Comparison of ENCODE assay signal across 9 mouse cellular contexts in genomic region chr4:34701528-34701927, GRCm38 (mm10). TPM values are rescaled to one million over a fixed set of nuclear protein-coding genes. Genes with fewer than 3 reads are reported as not detected.
DNase-seq lines count a peak whose midpoint lies in the region; ATAC-seq and TF ChIP-seq lines count a peak whose summit lies in the region.
"Had no signal": no experiment of that assay in that cellular context is flagged by ENCODE, and none has a peak within 500 bp of the region (broad histone marks: within the 10 kb centered on the region; RNA-seq: fewer than 3 reads in every experiment).

No protein-coding gene starts in this region.

- no peak overlapping the region for H3K4me3 ChIP-seq in kidney, adult 2 months (ENCODE audit: insufficient read depth, low read depth, low read length)
- no peak overlapping the region for H3K4me3 ChIP-seq in kidney, embryonic 14.5 days (ENCODE audit: low read length)
- H3K4me3 ChIP-seq in ES-E14 (ENCODE audit: insufficient read depth in 1 of 2, low read depth in 1 of 2, low read length in 2 of 2, poor library complexity in 1 of 2, severe bottlenecking in 1 of 2), result no peak overlapping the region
- H3K4me3 ChIP-seq in liver, postnatal 0 days (ENCODE audit: low read depth, low read length), result no peak overlapping the region
- H3K4me3 ChIP-seq in hindbrain, embryonic 14.5 days (replicated peaks; ENCODE audit: low read length), result no peak overlapping the region

- no peak for TF ChIP-seq POLR2A in kidney, adult 2 months (IDR thresholded peaks at IDR 0.05; ENCODE audit: low read depth, low read length)

- H3K9ac ChIP-seq in kidney, embryonic 14.5 days (ENCODE audit: low read depth, low read length), result no peak overlapping the region
- no peak overlapping the region for H3K9ac ChIP-seq in ES-E14 (ENCODE audit: insufficient read depth, low read depth, low read length, poor library complexity, severe bottlenecking)
- H3K9ac ChIP-seq in liver, postnatal 0 days (replicated peaks), result no peak overlapping the region
- H3K9ac ChIP-seq in hindbrain, embryonic 14.5 days, result no peak overlapping the region

- no peak overlapping the region for H3K27ac ChIP-seq in kidney, adult 2 months (ENCODE audit: insufficient read depth, low read depth, low read length)
- no peak overlapping the region for H3K27ac ChIP-seq in kidney, embryonic 14.5 days (ENCODE audit: low read depth, low read length)
- H3K27ac ChIP-seq in ES-E14 (ENCODE audit: insufficient read depth, low read depth, low read length, poor library complexity, severe bottlenecking), result no peak overlapping the region
- H3K27ac ChIP-seq in liver, postnatal 0 days (ENCODE audit: low read depth), result no peak overlapping the region
- no peak overlapping the region for H3K27ac ChIP-seq in hindbrain, embryonic 14.5 days

- no peaks in the 10 kb centered on the region for H3K27me3 ChIP-seq in kidney, adult 2 months (replicated peaks; ENCODE audit: control insufficient read depth, insufficient read depth, low read length)
- no peaks in the 10 kb centered on the region for H3K27me3 ChIP-seq in kidney, embryonic 14.5 days (ENCODE audit: control insufficient read depth, insufficient read depth, low read length)
- H3K27me3 ChIP-seq in liver, postnatal 0 days (ENCODE audit: insufficient read depth, low read length), result no peaks in the 10 kb centered on the region
- no peaks in the 10 kb centered on the region for H3K27me3 ChIP-seq in hindbrain, embryonic 14.5 days (ENCODE audit: control insufficient read depth, insufficient read depth, low read length)

- ATAC-seq in kidney, embryonic 14.5 days (ENCODE audit: low FRiP score, low TSS enrichment), result no peak
- no peak for ATAC-seq in liver, postnatal 0 days
- no peak for ATAC-seq in hindbrain, embryonic 14.5 days (ENCODE audit: low FRiP score)

- in situ Hi-C loops in ES-E14 (cut with MboI; ENCODE audit: low sequenced_read_pairs in 2 of 2, unreplicated experiment in 2 of 2), result no loop called here

- H3K4me2 ChIP-seq in kidney, embryonic 14.5 days (replicated peaks; ENCODE audit: low read depth, low read length), result no peak overlapping the region
- no peak overlapping the region for H3K4me2 ChIP-seq in liver, postnatal 0 days (ENCODE audit: low read depth, low read length)
- H3K4me2 ChIP-seq in hindbrain, embryonic 14.5 days (replicated peaks), result no peak overlapping the region

- DNase-seq in kidney, adult 2 months, result peak; percentile 58
- peak; percentile 88 for DNase-seq in ES-E14 (ENCODE audit: low read depth, low spot score)
- DNase-seq in c-Kit-positive CD71-positive TER-119-positive erythroid progenitor cells, embryonic 14.5 days (ENCODE audit: low spot score), result peak; percentile 53
- peak; percentile 23 for DNase-seq in heart, adult 8-10 months (ENCODE audit: low spot score)
- DNase-seq in liver, postnatal 0 days, result peak; percentile 70
- peak; percentile 78 for DNase-seq in retina, postnatal 1 day
- DNase-seq in hindbrain, embryonic 14.5 days (ENCODE audit: low spot score), result no peak

- no peaks in the 10 kb centered on the region for H3K36me3 ChIP-seq in kidney, adult 2 months (ENCODE audit: control insufficient read depth, insufficient read depth, low read length)
- no peaks in the 10 kb centered on the region for H3K36me3 ChIP-seq in kidney, embryonic 14.5 days (ENCODE audit: control insufficient read depth, insufficient read depth, low read length)
- H3K36me3 ChIP-seq in ES-E14 (ENCODE audit: control insufficient read depth, insufficient read depth, low read length, poor library complexity, severe bottlenecking), result no peaks in the 10 kb centered on the region
- H3K36me3 ChIP-seq in liver, postnatal 0 days (replicated peaks; ENCODE audit: insufficient read depth, low read length), result no peaks in the 10 kb centered on the region
- no peaks in the 10 kb centered on the region for H3K36me3 ChIP-seq in hindbrain, embryonic 14.5 days (replicated peaks; ENCODE audit: control insufficient read depth, insufficient read depth)

- TF ChIP-seq EP300 in liver, postnatal 0 days (IDR thresholded peaks at IDR 0.05; ENCODE audit: low read depth), result no peak

- WGBS in kidney, adult 2 months, result 49% methylated on average over 5 of the region's 5 CpGs
- WGBS in kidney, embryonic 14.5 days, result 61% methylated on average over 5 of the region's 5 CpGs
- 64% methylated on average over 5 of the region's 5 CpGs for WGBS in liver, postnatal 0 days (ENCODE audit: insufficient replicate concordance)
- WGBS in hindbrain, embryonic 14.5 days, result 48% methylated on average over 5 of the region's 5 CpGs

- H3K4me1 ChIP-seq in kidney, adult 2 months (ENCODE audit: control insufficient read depth, insufficient read depth, low read length), result no peaks in the 10 kb centered on the region
- no peaks in the 10 kb centered on the region for H3K4me1 ChIP-seq in kidney, embryonic 14.5 days (ENCODE audit: control insufficient read depth, insufficient read depth, low read length)
- no peaks in the 10 kb centered on the region for H3K4me1 ChIP-seq in ES-E14 (ENCODE audit: control insufficient read depth in 2 of 2, insufficient read depth in 2 of 2, low read length in 2 of 2, poor library complexity in 1 of 2)
- H3K4me1 ChIP-seq in liver, postnatal 0 days (ENCODE audit: insufficient read depth), result no peaks in the 10 kb centered on the region
- H3K4me1 ChIP-seq in hindbrain, embryonic 14.5 days (replicated peaks; ENCODE audit: control insufficient read depth, insufficient read depth, low read length), result no peaks in the 10 kb centered on the region

- H3K9me3 ChIP-seq in kidney, embryonic 14.5 days (ENCODE audit: control insufficient read depth, low read length), result no peaks in the 10 kb centered on the region
- H3K9me3 ChIP-seq in ES-E14 (ENCODE audit: control insufficient read depth, insufficient read depth, low read depth, low read length), result no peaks in the 10 kb centered on the region
- H3K9me3 ChIP-seq in liver, postnatal 0 days (ENCODE audit: low read length), result no peaks in the 10 kb centered on the region
- H3K9me3 ChIP-seq in hindbrain, embryonic 14.5 days (ENCODE audit: control insufficient read depth, low read length), result no peaks in the 10 kb centered on the region

- peak; percentile 75 for TF ChIP-seq CTCF in kidney, adult 2 months (conservative IDR thresholded peaks at IDR 0.05; ENCODE audit: insufficient read depth, insufficient read length, low read depth, low read length)
- peak; percentile 71 for TF ChIP-seq CTCF in liver, postnatal 0 days (IDR thresholded peaks at IDR 0.05; ENCODE audit: low read depth)

TF ChIP-seq in ES-E14, 5 proteins besides CTCF, POLR2A, EP300 and RAD21:
- TF ChIP-seq ZC3H11A (IDR thresholded peaks at IDR 0.05; ENCODE audit: borderline replicate concordance, low read depth, low read length) (peak; percentile 61), ZNF384 (IDR thresholded peaks at IDR 0.05; ENCODE audit: low read depth, low read length) (no peak), CHD2 (IDR thresholded peaks at IDR 0.05; ENCODE audit: low read depth, low read length) (no peak), HCFC1 (IDR thresholded peaks at IDR 0.05; ENCODE audit: borderline replicate concordance, insufficient read depth, low read length) (0 out of 2 replicates have a peak, but pooled peaks have one; percentile 44), MAFK (IDR thresholded peaks at IDR 0.05; ENCODE audit: insufficient read depth, low read depth, low read length) (peak; percentile 17; the same call in 1 of the 2 replicates)
TF ChIP-seq in ES-E14: peak in this region for 3.

RNA-seq across cellular contexts. Expression of gene Slc35a1, which starts 14.3 kb away (rescaled TPM):
- 16.9 and 22.1 TPM in 2 replicates for polyA plus RNA-seq in kidney, adult 2 months (2012; rRNA removed)
- 60.4 and 69.2 TPM in 2 replicates for polyA plus RNA-seq in kidney, embryonic 14.5 days (2014; fragmentation: Nextera tagmentation; extraction: Ambion mirVana)
- total RNA-seq in ES-E14 (2012; rRNA removed), result 35.9 and 36.9 TPM in 2 replicates
- total RNA-seq in heart, adult 8-10 months (2022), result 10 to 100 TPM; 12.8 to 15.3 (median 13.9) TPM
- 10.6 and 12.3 TPM in 2 replicates for polyA plus RNA-seq in liver, postnatal 0 days (2015; fragmentation: Nextera tagmentation; extraction: Ambion mirVana)
- polyA plus RNA-seq in hindbrain, embryonic 14.5 days (2014; fragmentation: Nextera tagmentation; extraction: Ambion mirVana), result 37.0 and 47.3 TPM in 2 replicates

RNA-seq across cellular contexts. Expression of gene Cfap206, which starts 28.5 kb away (rescaled TPM):
- 0.17 and 0.20 TPM in 2 replicates for polyA plus RNA-seq in kidney, adult 2 months (2012; rRNA removed)
- polyA plus RNA-seq in kidney, embryonic 14.5 days (2014; fragmentation: Nextera tagmentation; extraction: Ambion mirVana), result 0.69 and 1.8 TPM in 2 replicates
- 0.53 and 1.3 TPM in 2 replicates for total RNA-seq in ES-E14 (2012; rRNA removed)
- total RNA-seq in heart, adult 8-10 months (2022), result under 1 TPM in 3 of 4 experiments, not detected in 1; 0.13 to 0.34 (median 0.34) TPM
- not detected in 2 replicates for polyA plus RNA-seq in liver, postnatal 0 days (2015; fragmentation: Nextera tagmentation; extraction: Ambion mirVana)
- 4.6 and 5.9 TPM in 2 replicates for polyA plus RNA-seq in hindbrain, embryonic 14.5 days (2014; fragmentation: Nextera tagmentation; extraction: Ambion mirVana)

RNA-seq across cellular contexts. Expression of gene Gm136, which starts 54.5 kb away (rescaled TPM):
- polyA plus RNA-seq in kidney, adult 2 months (2012; rRNA removed), result not detected in 2 replicates
- not detected in 2 replicates for polyA plus RNA-seq in kidney, embryonic 14.5 days (2014; fragmentation: Nextera tagmentation; extraction: Ambion mirVana)
- total RNA-seq in ES-E14 (2012; rRNA removed), result not detected in 2 replicates
- not detected for total RNA-seq in heart, adult 8-10 months (2022)
- not detected in 2 replicates for polyA plus RNA-seq in liver, postnatal 0 days (2015; fragmentation: Nextera tagmentation; extraction: Ambion mirVana)
- polyA plus RNA-seq in hindbrain, embryonic 14.5 days (2014; fragmentation: Nextera tagmentation; extraction: Ambion mirVana), result not detected in 2 replicates
- polyA plus RNA-seq: frontal cortex, adult 2 months had no signal
